In genomic region chr12:105947332-105947731, GRCm38 (mm10) we compare ENCODE assay signal across 14 mouse cellular contexts.
DNase-seq lines count a peak whose midpoint lies in the region; ATAC-seq and TF ChIP-seq lines count a peak whose summit lies in the region.
"Had no signal": no experiment of that assay in that cellular context is flagged by ENCODE, and none has a peak within 500 bp of the region (broad histone marks: within the 10 kb centered on the region; RNA-seq: fewer than 3 reads in every experiment).

No protein-coding gene starts in this region.

- 62% methylated on average over 5 of the region's 5 CpGs for WGBS in intestine, postnatal 0 days
- WGBS in intestine, embryonic 15.5 days, result 60% methylated on average over 5 of the region's 5 CpGs

- H3K36me3 ChIP-seq in intestine, postnatal 0 days (ENCODE audit: control insufficient read depth, insufficient read depth), result no peaks in the 10 kb centered on the region
- H3K36me3 ChIP-seq in intestine, embryonic 15.5 days, result no peaks in the 10 kb centered on the region
- no peaks in the 10 kb centered on the region for H3K36me3 ChIP-seq in testis, adult 2 months (ENCODE audit: control insufficient read depth, insufficient read depth, low read length)
- H3K36me3 ChIP-seq: midbrain, embryonic 12.5 days had no signal

- TF ChIP-seq POLR2A in testis, adult 2 months (IDR thresholded peaks at IDR 0.05; ENCODE audit: control insufficient read depth, low read depth, low read length), result no peak

- no peak overlapping the region for H3K27ac ChIP-seq in intestine, postnatal 0 days (ENCODE audit: low read depth, low read length)
- H3K27ac ChIP-seq in intestine, embryonic 15.5 days, result no peak overlapping the region
- H3K27ac ChIP-seq in testis, adult 2 months (ENCODE audit: control insufficient read depth, insufficient read depth, low read depth, low read length), result no peak overlapping the region
- H3K27ac ChIP-seq: midbrain, embryonic 12.5 days had no signal

- DNase-seq in testis, postnatal 14 days (ENCODE audit: low spot score), result no peak
- DNase-seq in ZHBTc4 (ENCODE audit: low read depth, low spot score), result peak; percentile 73
- DNase-seq in spleen, postnatal 10 days (ENCODE audit: low spot score in 2 of 2), result no peak
- no peak for DNase-seq in kidney, adult 11 months
- DNase-seq: cerebellum, adult 11 months; lung, postnatal 14 days; right cerebral cortex, postnatal 4 days; thymus, postnatal 4 days had no signal

- TF ChIP-seq CTCF in intestine, postnatal 0 days (IDR thresholded peaks at IDR 0.05; ENCODE audit: low read depth), result peak; percentile 46
- TF ChIP-seq CTCF in testis, adult 2 months (IDR thresholded peaks at IDR 0.05; ENCODE audit: control insufficient read depth, insufficient read depth, insufficient replicate concordance, low read depth, low read length), result peak; percentile 19; the same call in 1 of the 2 replicates

- H3K4me1 ChIP-seq in intestine, postnatal 0 days (replicated peaks; ENCODE audit: control insufficient read depth, insufficient read depth, low read length), result no peaks in the 10 kb centered on the region
- H3K4me1 ChIP-seq in intestine, embryonic 15.5 days (replicated peaks), result no peaks in the 10 kb centered on the region
- H3K4me1 ChIP-seq in testis, adult 2 months (ENCODE audit: control insufficient read depth, insufficient read depth, low read length), result no peaks in the 10 kb centered on the region
- H3K4me1 ChIP-seq: midbrain, embryonic 12.5 days had no signal

- no peaks in the 10 kb centered on the region for H3K27me3 ChIP-seq in intestine, postnatal 0 days (replicated peaks; ENCODE audit: control insufficient read depth, insufficient read depth, low read length)
- no peaks in the 10 kb centered on the region for H3K27me3 ChIP-seq in intestine, embryonic 15.5 days (replicated peaks)
- H3K27me3 ChIP-seq in testis, adult 2 months (ENCODE audit: control insufficient read depth, insufficient read depth, low read length), result no peaks in the 10 kb centered on the region
- H3K27me3 ChIP-seq: midbrain, embryonic 12.5 days had no signal

- no peak overlapping the region for H3K9ac ChIP-seq in intestine, postnatal 0 days (ENCODE audit: low read depth, low read length)
- H3K9ac ChIP-seq in intestine, embryonic 15.5 days, result no peak overlapping the region
- H3K9ac ChIP-seq: midbrain, embryonic 12.5 days had no signal

- no peak overlapping the region for H3K4me2 ChIP-seq in intestine, postnatal 0 days (replicated peaks; ENCODE audit: low read depth)
- H3K4me2 ChIP-seq in intestine, embryonic 15.5 days (replicated peaks), result no peak overlapping the region
- H3K4me2 ChIP-seq: midbrain, embryonic 12.5 days had no signal

- no peak overlapping the region for H3K4me3 ChIP-seq in intestine, postnatal 0 days (ENCODE audit: low read depth, low read length)
- H3K4me3 ChIP-seq in intestine, embryonic 15.5 days (replicated peaks), result no peak overlapping the region
- no peak overlapping the region for H3K4me3 ChIP-seq in testis, adult 2 months (ENCODE audit: control insufficient read depth, low read depth, low read length)
- H3K4me3 ChIP-seq: midbrain, embryonic 12.5 days had no signal

- H3K9me3 ChIP-seq in intestine, postnatal 0 days (ENCODE audit: control insufficient read depth), result no peaks in the 10 kb centered on the region
- H3K9me3 ChIP-seq in intestine, embryonic 15.5 days, result no peaks in the 10 kb centered on the region
- H3K9me3 ChIP-seq: midbrain, embryonic 12.5 days had no signal

- no peak for ATAC-seq in intestine, postnatal 0 days
- ATAC-seq in intestine, embryonic 15.5 days, result no peak
- ATAC-seq: activated CD4-positive, CD25-positive, alpha-beta regulatory T cell, adult 4 months; intestine, embryonic 16.5 days had no signal
